Mouse (Mus musculus): ENCODE measurements around the gene Echs1.

GRCm38 (mm10) chr7:140058528-140058927 is 57.7 kb downstream of the Echs1 start:
- TF ChIP-seq CTCF (IDR thresholded peaks at IDR 0.05; ENCODE audit: control insufficient read depth, insufficient read depth, insufficient replicate concordance, low read depth, low read length) (no peak), POLR2A (IDR thresholded peaks at IDR 0.05; ENCODE audit: control insufficient read depth, low read depth, low read length) (no peak)
